Mouse (Mus musculus): ENCODE results near the gene Dnase1. TPM values are rescaled to one million over a fixed set of nuclear protein-coding genes. Genes with fewer than 3 reads are reported as not detected.

The Dnase1 gene
- polyA plus RNA-seq (2017; shearing (Covaris generic)), result 4.2 TPM

DNA sequence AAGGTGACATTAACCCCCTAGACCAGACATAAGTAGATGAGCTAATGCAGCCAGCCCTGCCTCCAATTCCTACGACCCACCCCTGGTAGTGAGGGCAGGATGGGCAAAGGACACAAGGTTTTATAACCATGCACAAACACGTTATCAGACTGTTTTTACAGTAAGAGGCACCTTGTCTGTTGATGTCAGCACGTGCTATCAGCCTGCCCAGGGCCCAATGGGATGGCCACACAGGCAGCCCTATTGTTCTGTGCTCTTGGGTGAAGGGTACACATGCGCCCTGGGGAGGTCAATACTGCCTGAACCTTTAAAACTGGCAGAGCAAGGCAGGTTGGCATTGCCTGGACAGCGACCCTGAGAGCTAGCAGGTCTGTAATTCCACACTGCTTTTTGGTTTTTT lies at the start of gene Dnase1:
Gene Dnase1 (plus strand): TSS at position 136 of the 400 bp plus-strand sequence.

DNA sequence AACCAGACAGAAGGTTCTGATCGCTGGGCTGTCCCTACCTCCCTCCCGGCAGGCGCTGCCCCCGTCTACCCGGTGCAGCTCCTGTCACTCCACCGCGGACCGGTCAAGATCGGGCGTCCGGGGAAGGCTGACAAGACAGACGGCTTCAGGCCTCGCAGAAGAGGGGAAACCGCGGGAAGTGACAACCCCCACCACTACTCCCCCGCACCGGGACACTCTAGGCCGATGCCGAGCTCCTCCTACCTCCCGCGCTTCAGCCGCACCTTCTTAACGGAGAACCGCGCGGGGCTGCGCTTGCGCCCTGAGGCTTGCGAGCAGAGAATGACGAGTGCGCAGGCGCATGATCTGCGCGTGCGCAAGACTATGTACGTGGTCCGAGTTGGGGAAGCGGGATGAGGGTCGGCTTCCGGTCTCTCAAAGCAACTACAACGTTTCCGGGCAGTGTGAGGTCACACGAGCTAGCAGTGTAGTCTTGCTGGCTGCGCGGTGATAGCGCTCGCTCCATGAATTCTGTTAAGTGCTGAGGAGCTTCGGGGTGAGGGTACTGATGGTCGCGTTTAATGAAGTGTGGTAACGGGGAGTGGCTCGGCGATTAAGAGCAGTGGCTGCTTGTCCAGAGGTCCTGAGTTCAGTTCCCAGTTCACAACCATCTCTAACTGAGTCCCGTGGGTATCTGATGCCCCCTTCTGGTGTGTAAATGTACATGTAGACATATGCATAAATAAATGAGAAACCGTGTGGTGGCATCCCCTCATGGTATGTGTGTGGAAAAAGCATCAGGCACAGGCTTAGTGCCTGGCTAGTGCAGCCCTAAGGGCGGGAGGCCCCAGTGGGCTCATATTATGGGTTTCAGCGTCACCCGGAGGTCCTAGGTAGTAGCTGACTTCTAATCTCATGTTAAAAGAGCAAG lies 33.0 kb upstream of the Dnase1 start, which contains the start of gene Slx4:
Gene Slx4 (minus strand): TSS at position 282 of the 910 bp plus-strand sequence.

DNA sequence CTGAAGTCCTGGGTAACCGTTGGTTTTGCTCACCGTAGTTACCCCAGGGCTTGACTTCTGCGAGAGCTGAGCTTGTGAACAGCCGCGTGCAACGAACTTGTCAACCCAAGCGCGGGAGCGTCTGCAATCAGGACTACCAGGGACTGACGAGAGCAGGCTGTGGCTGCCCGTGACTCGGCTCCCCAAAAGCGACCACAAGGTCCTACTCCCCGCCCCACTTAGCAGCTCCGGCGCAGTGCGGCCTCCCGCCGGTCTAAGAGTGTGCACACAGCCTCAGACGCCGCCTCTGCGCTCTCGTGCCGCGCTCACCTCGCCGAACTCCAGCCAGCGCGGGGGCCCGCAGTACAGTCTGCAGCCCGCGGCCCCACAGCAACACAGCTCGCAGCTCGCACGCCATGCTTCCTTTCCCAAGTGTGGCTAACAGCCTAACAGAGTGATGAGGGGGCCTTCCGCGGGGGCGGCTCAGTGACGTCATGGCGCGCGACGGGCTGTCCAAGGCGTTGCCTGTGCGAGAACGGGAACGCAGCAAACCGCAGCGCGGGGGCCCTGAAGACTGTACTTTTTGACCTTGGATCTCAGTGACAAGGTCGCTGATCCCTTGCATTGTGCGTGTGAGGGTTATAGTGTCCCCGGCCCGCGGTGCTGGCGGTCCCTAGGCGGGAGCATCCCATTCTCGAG lies 40.8 kb downstream of the Dnase1 start, which contains the start of gene Trap1:
Gene Trap1 (minus strand): TSS at position 444 of the 678 bp plus-strand sequence.

Other genes with a start within 250 kb of the Dnase1 start
- gene Olfr15, start 206.1 kb upstream of the Dnase1 start, polyA plus RNA-seq (2017; shearing (Covaris generic)), result not detected
- 0.26 TPM for gene Zfp174, start 189.7 kb upstream of the Dnase1 start, polyA plus RNA-seq (2017; shearing (Covaris generic))
- gene Naa60, start 164.6 kb upstream of the Dnase1 start, polyA plus RNA-seq (2017; shearing (Covaris generic)), result 77.2 TPM
- gene Zfp597, start 152.4 kb upstream of the Dnase1 start, polyA plus RNA-seq (2017; shearing (Covaris generic)), result 7.0 TPM
- gene Gm20695, start 152.3 kb upstream of the Dnase1 start, polyA plus RNA-seq (2017; shearing (Covaris generic)), result 1.6 TPM
- gene 1700037C18Rik, start 128.3 kb upstream of the Dnase1 start, polyA plus RNA-seq (2017; shearing (Covaris generic)), result 4.5 TPM
- 10.9 TPM for gene Cluap1, start 128.1 kb upstream of the Dnase1 start, polyA plus RNA-seq (2017; shearing (Covaris generic))
- 39.2 TPM for gene Nlrc3, start 60.3 kb upstream of the Dnase1 start, polyA plus RNA-seq (2017; shearing (Covaris generic))
- 25.1 TPM for gene Slx4, start 33.2 kb upstream of the Dnase1 start, polyA plus RNA-seq (2017; shearing (Covaris generic))
- gene Trap1, start 40.9 kb downstream of the Dnase1 start, polyA plus RNA-seq (2017; shearing (Covaris generic)), result 47.7 TPM
- gene Crebbp, start 177.1 kb downstream of the Dnase1 start, polyA plus RNA-seq (2017; shearing (Covaris generic)), result 31.8 TPM

Data from effector memory CD4-positive, alpha-beta T cell, adult 5 months (primary cell).